Mouse (Mus musculus) brain, embryonic 14.5 days (tissue): ENCODE results near the gene Cntnap2. TPM values are rescaled to one million over a fixed set of nuclear protein-coding genes. Genes with fewer than 3 reads are reported as not detected.

Experiments used
- DNase-seq: peaks from one replicate; pipeline ENCODE4 v3.0.0-alpha.2; 2011; ENCODE audit warnings: low read depth
- CTCF ChIP-seq: fragments of 200-500 bp; IDR thresholded peaks from 2 replicates; pipeline ENCODE4 v1.5.1; 2012; ENCODE audit warnings: inconsistent platforms, mild to moderate bottlenecking, moderate library complexity, borderline replicate concordance; ENCODE audit not compliant: insufficient read depth, insufficient read length; ENCODE audit errors: extremely low read depth
- POLR2A ChIP-seq: fragments of 200-500 bp; IDR thresholded peaks from 2 replicates; pipeline ENCODE4 v1.6.1; 2012; ENCODE audit warnings: mild to moderate bottlenecking, inconsistent platforms, borderline replicate concordance; ENCODE audit not compliant: poor library complexity, insufficient read depth, insufficient read length, severe bottlenecking; ENCODE audit errors: extremely low read depth
- polyA plus RNA-seq: library from polyadenylated mRNA; depleted of rRNA; stranded (reverse); fragments of >200 nt; gene quantifications from 2 replicates; pipeline ENCODE4 v1.2.3, GENCODE M21; 2012

Gene Cntnap2
- polyA plus RNA-seq, 1 experiment = 77.9 TPM

DNA sequence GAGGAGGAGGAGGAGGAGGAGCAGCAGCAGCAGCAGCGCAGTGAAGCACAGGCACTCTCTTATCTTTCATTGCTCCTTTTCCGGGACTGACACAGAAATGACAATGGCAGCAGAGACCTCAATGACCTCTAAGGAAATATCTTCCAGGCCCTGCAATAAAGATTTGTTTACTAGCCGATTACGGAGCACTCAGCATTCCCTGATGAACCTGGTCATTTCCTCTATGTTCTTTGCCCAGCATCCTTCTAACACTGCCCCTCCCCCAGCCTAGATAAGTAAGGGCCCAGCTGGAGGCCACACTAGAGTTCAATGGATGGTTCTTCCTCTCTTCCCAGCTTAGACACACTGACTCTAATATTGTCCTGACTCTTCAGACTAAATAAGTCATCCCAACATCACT lies 2270.1 kb downstream of the Cntnap2 start:
- DNase-seq = no peak
- TF ChIP-seq POLR2A (no peak), CTCF (no peak)

DNA sequence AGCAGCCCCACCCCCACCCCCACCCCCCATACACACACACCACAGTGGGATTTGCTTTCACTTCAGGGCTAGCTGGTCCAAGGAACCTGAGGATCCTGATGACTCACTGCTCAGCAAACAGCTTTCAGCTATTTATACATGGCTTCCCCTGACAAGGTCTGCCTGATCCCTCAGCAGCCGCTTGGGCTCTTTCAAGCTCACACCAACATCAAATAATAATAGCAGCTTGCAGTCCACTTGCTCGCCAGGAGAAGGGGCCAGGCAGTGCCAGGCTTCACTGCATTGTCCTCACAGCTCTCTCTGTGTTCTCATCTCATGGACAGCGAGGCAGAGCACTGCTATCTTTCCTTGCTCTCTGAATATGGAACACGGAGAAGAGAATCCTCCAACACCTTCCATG lies 2273.9 kb downstream of the Cntnap2 start:
- peak; percentile 40 for DNase-seq
- TF ChIP-seq POLR2A = no peak
- TF ChIP-seq CTCF = no peak

DNA sequence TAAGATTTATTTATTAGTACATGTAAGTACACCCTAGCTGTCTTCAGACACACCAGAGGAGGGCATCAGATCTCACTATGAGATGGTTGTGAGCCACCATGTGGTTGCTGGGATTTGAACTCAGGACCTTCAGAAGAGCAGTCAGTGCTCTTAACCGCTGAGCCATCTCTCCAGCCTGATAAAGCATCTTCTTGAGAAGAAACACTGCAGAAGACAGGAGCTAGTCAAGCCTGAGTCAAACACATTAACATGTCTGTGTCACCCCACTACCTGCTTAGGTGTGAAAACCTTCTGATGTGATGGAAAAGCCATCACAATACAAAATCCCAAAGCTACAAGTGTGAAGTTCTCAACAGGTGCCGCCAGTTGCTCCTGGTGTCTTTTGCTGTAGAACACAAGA lies 2275.2 kb downstream of the Cntnap2 start:
- TF ChIP-seq CTCF (no peak), POLR2A (no peak)
- no peak for DNase-seq

DNA sequence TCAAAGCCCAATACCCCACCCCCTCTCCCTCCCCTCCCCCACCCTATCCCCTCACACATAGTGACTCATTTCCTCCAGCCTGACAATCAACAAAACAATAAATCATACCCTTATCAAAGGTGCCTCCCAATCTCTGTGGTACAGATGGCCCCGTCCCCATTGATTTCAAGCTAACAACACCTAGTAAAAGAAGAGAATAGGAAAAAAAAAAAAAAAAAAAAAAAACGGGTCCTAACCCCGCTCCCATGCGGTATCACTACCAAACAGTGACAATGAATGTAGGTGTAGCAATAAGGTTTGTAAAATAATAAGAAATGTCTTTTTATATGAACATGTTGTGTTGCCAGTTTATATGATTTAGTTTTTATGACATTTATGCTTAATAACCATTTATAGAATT lies 2278.1 kb downstream of the Cntnap2 start:
- no peak for DNase-seq
- no peak for TF ChIP-seq CTCF
- TF ChIP-seq POLR2A = no peak

GRCm38 (mm10) chr6:47338113-47338512 lies 2279.0 kb downstream of the Cntnap2 start:
- DNase-seq = no peak
- TF ChIP-seq CTCF (no peak), POLR2A (no peak)

GRCm38 (mm10) chr6:47340813-47341502 lies 2281.8 kb downstream of the Cntnap2 start:
- TF ChIP-seq POLR2A = no peak
- no peak for TF ChIP-seq CTCF
- DNase-seq = no peak

- no peak for DNase-seq
- TF ChIP-seq POLR2A = no peak
Observed at GRCm38 (mm10) chr6:47341503-47341884, 2282.3 kb downstream of the Cntnap2 start.

DNA sequence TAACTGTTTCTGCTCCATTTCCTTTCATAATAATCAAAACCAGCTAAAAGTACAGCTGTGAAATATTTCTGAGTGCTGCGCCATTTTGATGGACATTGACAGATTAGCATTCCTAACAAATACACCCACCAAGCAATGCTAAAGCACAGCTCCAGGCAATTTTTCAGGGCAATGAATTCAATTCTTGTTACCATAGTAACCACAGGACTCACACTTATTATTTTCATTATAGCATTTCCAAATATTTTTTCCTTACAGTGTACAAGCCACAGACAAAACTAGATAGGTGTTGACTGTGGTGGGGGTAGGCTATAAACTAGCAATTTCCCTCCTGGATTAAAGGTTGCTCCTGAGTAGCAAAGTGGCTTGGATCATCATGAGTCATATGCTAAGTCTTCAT lies 2284.1 kb downstream of the Cntnap2 start:
- TF ChIP-seq CTCF (no peak), POLR2A (no peak)
- DNase-seq = peak; percentile 52

GRCm38 (mm10) chr6:47344696-47345095 lies 2285.5 kb downstream of the Cntnap2 start:
- DNase-seq = no peak
- no peak for TF ChIP-seq CTCF
- no peak for TF ChIP-seq POLR2A

DNA sequence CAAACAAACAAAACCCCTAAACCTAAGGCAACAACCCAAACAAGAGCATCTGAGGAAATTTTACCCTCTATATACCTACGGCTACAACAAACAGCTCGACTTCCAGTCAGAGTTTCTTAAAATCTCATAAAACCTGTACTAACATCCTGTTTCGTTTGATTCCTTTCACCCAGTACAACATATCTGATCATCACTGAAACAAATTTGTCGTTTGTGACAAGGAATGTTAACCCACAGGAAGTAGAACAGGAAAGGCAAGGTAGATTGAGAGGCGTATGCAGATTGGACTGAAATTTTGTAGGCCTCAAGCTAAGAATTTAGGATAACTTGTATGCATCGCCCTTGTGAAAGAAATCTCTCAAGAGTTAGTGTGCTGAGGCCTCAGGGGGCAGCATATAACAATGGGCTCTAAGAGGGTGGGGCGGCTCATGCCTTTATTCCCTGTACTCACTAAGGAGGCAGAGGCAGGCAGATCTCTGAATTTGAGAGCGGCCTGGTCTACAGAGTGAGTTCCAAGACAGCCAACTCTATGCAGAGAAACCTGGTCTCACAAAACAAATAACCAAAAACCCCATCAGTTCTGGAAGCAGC lies 2291.0 kb downstream of the Cntnap2 start:
- TF ChIP-seq CTCF = no peak
- TF ChIP-seq POLR2A = no peak
- DNase-seq = no peak
